Mouse (Mus musculus) gastrocnemius, adult 18-20 months (tissue): ENCODE results near the gene Atcay. TPM values are rescaled to one million over a fixed set of nuclear protein-coding genes. Genes with fewer than 3 reads are reported as not detected.
"Not testable (repeated sequence)": the region's sequence is repeated elsewhere in the genome, so short reads cannot be mapped to it uniquely, and the experiment has no call there.

ENCODE experiments used
- DNase-seq: peaks from one replicate; pipeline ENCODE4 v3.0.0; 2021; ENCODE audit warnings: low spot score
- total RNA-seq, 2 experiments: library from RNA; stranded (reverse); gene quantifications; 2 replicates each; pipeline ENCODE4 v1.2.3; 2021

Atcay gene
- total RNA-seq, 2 experiments from 2014 or later: not detected

GRCm38 (mm10) chr10:81200605-81201287 is 29.9 kb downstream of the Atcay start:
- DNase-seq: no peak

- DNase-seq: no peak
Observed at GRCm38 (mm10) chr10:81200141-81200540, 30.5 kb downstream of the Atcay start.

- DNase-seq: no peak
Observed at GRCm38 (mm10) chr10:81198990-81199389, 31.6 kb downstream of the Atcay start.

GRCm38 (mm10) chr10:81198230-81198629 is 32.4 kb downstream of the Atcay start:
- peak; percentile 71 for DNase-seq

- peak; percentile 68 for DNase-seq
Observed at GRCm38 (mm10) chr10:81197305-81197704, 33.3 kb downstream of the Atcay start.

- DNase-seq: peak; percentile 65
Observed at GRCm38 (mm10) chr10:81196470-81197065, 34.1 kb downstream of the Atcay start.

- DNase-seq: peak; percentile 81
Observed at GRCm38 (mm10) chr10:81195300-81195699, 35.3 kb downstream of the Atcay start.

GRCm38 (mm10) chr10:81193991-81194774 is 36.5 kb downstream of the Atcay start:
- peak; percentile 85 for DNase-seq

GRCm38 (mm10) chr10:81192968-81193501 is 37.6 kb downstream of the Atcay start:
- DNase-seq: peak; percentile 64

- peak; percentile 81 for DNase-seq
Observed at GRCm38 (mm10) chr10:81192270-81192967, 38.2 kb downstream of the Atcay start.

GRCm38 (mm10) chr10:81191342-81191982 is 39.2 kb downstream of the Atcay start:
- no peak for DNase-seq

GRCm38 (mm10) chr10:81190912-81191321 is 39.7 kb downstream of the Atcay start:
- DNase-seq: no peak

GRCm38 (mm10) chr10:81190236-81190911 is 40.3 kb downstream of the Atcay start:
- no peak for DNase-seq

GRCm38 (mm10) chr10:81189821-81190220 is 40.8 kb downstream of the Atcay start:
- no peak for DNase-seq

GRCm38 (mm10) chr10:81187161-81187560 is 43.5 kb downstream of the Atcay start:
- DNase-seq: no peak

- no peak for DNase-seq
Observed at GRCm38 (mm10) chr10:81184765-81185164, 45.9 kb downstream of the Atcay start.

GRCm38 (mm10) chr10:81183805-81184204 is 46.8 kb downstream of the Atcay start, which contains the start of gene 4930442H23Rik:
TSS of gene 4930442H23Rik (minus strand) at chr10:81183849.
- DNase-seq: no peak

- peak; percentile 97 for DNase-seq
Observed at GRCm38 (mm10) chr10:81182336-81183333, 48.0 kb downstream of the Atcay start, which contains the start of gene Dapk3. TSS of gene Dapk3 (plus strand) at chr10:81183005.

GRCm38 (mm10) chr10:81181860-81182259 is 48.8 kb downstream of the Atcay start:
- DNase-seq: not testable (repeated sequence)
